Mouse (Mus musculus) erythroblast, embryonic 14.5 days (primary cell): ENCODE results near the gene Vps72. TPM values are rescaled to one million over a fixed set of nuclear protein-coding genes. Genes with fewer than 3 reads are reported as not detected.

ENCODE experiments used
- H3K27me3 ChIP-seq: 2 replicates; pipeline ENCODE4 v1.6.1; 2012; ENCODE audit warnings: inconsistent platforms; ENCODE audit not compliant: control insufficient read depth
- H3K36me3 ChIP-seq: 2 replicates; pipeline ENCODE4 v1.6.1; 2012; ENCODE audit warnings: mild to moderate bottlenecking, inconsistent platforms; ENCODE audit not compliant: control insufficient read depth
- H3K4me1 ChIP-seq: 2 replicates; pipeline ENCODE4 v1.6.1; 2012; ENCODE audit warnings: inconsistent platforms; ENCODE audit not compliant: control insufficient read depth
- H3K4me3 ChIP-seq: replicated peaks from 2 replicates; pipeline ENCODE3; 2012; ENCODE audit warnings: moderate library complexity, mild to moderate bottlenecking, inconsistent platforms
- H3K9me3 ChIP-seq: 2 replicates; pipeline ENCODE4 v1.6.1; 2012; ENCODE audit warnings: low read length, inconsistent platforms, mixed read lengths; ENCODE audit not compliant: control insufficient read depth
- GATA1 ChIP-seq: IDR thresholded peaks from 2 replicates; pipeline ENCODE4 v1.6.1; 2012; ENCODE audit warnings: low read length, inconsistent platforms, mixed read lengths
- TAL1 ChIP-seq: IDR thresholded peaks from 3 replicates; pipeline ENCODE4 v1.6.1; 2012; ENCODE audit warnings: low read length, inconsistent platforms, mixed read lengths
- polyA plus RNA-seq: library from polyadenylated mRNA; stranded (reverse); fragments of >175 nt; gene quantifications from 2 replicates; pipeline ENCODE4 v1.2.3, GENCODE M21; 2012

Gene Vps72
- polyA plus RNA-seq, result 16.8 and 18.2 TPM in 2 replicates

- peaks cover 50% of the 10 kb centered on the region for H3K4me1 ChIP-seq
- H3K36me3 ChIP-seq, result peaks cover 20% of the 10 kb centered on the region
- H3K27me3 ChIP-seq, result no peaks in the 10 kb centered on the region
- H3K4me3 ChIP-seq, result peak within 1 kb of the TSS; percentile 94
- no peaks in the 10 kb centered on the region for H3K9me3 ChIP-seq
- TF ChIP-seq TAL1, result no peak
- no peak for TF ChIP-seq GATA1
These were observed at the start of gene Vps72 for GRCm38 (mm10) chr3:95110911-95111726. Gene Vps72, plus strand, starts transcription at chr3:95111022.

DNA sequence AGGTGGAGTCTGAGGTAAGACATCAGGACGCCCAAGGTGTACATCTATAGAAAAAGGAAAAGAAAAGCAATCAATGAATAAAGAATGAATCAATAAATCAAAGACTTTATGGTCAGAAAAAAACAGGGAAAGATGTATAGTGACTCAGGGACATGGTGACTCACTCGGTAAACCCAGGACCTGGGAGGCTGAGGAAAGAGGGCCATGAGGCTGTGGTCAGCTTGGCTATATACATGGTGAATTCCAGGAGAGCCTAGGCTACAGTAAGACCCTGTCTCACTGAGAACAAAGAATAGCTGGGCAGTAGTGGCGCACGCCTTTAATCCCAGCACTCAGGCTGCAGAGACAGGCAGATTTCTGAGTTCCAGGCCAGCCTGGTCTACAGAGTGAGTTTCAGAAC, 47.1 kb upstream of the Vps72 start:
- Histone ChIP-seq H3K9me3 (no peaks in the 10 kb centered on the region), H3K27me3 (no peaks in the 10 kb centered on the region), H3K4me3 (no peak overlapping the region), H3K4me1 (no peaks in the 10 kb centered on the region; the same call in 1 of the 2 replicates), H3K36me3 (peaks cover 98% of the 10 kb centered on the region)
- TF ChIP-seq GATA1, result no peak
- no peak for TF ChIP-seq TAL1

DNA sequence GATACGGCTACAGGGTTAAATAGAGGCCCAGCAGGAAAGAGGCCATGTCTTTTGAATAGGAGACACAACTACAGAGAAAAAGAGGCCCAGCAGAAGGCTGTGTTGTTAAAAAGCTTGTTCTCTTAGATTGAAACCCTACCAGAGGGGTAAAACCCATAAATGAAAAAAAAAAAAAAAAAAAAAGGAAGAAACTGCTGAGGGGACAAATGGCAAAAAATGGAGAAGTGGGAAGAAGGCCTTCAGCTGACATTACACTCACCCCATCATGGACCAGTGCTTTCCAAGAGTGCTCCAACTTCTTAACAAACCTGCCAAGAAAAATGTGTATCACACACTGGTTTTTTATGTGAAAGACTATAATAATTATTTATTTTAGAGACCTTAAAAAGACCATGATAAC, 45.3 kb upstream of the Vps72 start:
- H3K4me3 ChIP-seq, result no peak overlapping the region
- no peaks in the 10 kb centered on the region for H3K27me3 ChIP-seq
- TF ChIP-seq GATA1 (no peak), TAL1 (no peak)
- no peaks in the 10 kb centered on the region; the same call in 1 of the 2 replicates for H3K4me1 ChIP-seq
- H3K36me3 ChIP-seq, result peaks cover 98% of the 10 kb centered on the region
- no peaks in the 10 kb centered on the region for H3K9me3 ChIP-seq

- TF ChIP-seq TAL1 (no peak), GATA1 (no peak)
- no peaks in the 10 kb centered on the region for H3K9me3 ChIP-seq
- H3K4me1 ChIP-seq, result no peaks in the 10 kb centered on the region; the same call in 1 of the 2 replicates
- H3K4me3 ChIP-seq, result no peak overlapping the region
- H3K27me3 ChIP-seq, result no peaks in the 10 kb centered on the region
- H3K36me3 ChIP-seq, result peaks cover 98% of the 10 kb centered on the region
These were observed 44.7 kb upstream of the Vps72 start for GRCm38 (mm10) chr3:95066095-95066494.

DNA sequence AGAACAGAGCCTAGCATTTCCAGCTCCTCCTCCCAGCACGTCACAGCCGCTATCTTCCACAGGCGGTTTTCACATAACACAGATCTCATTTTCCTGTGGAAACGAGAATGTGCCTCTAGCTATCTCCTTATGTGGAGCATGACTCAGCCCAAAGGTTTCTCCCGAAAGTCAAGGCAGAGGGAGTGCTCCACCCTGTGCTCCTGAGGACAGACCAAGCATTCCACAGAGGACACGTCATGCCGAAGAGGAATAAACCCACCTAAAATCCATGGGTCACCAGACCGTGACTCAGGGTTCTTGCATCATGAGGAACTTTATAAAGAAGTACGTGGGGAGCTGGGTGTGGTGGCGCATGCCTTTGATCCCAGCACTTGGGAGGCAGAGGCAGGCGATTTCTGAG, 44.3 kb upstream of the Vps72 start:
- H3K4me1 ChIP-seq, result no peaks in the 10 kb centered on the region; the same call in 1 of the 2 replicates
- peaks cover 98% of the 10 kb centered on the region for H3K36me3 ChIP-seq
- no peak for TF ChIP-seq TAL1
- no peak for TF ChIP-seq GATA1
- no peaks in the 10 kb centered on the region for H3K9me3 ChIP-seq
- no peaks in the 10 kb centered on the region for H3K27me3 ChIP-seq
- H3K4me3 ChIP-seq, result no peak overlapping the region

- H3K4me3 ChIP-seq, result no peak overlapping the region
- H3K27me3 ChIP-seq, result no peaks in the 10 kb centered on the region
- no peaks in the 10 kb centered on the region for H3K9me3 ChIP-seq
- H3K4me1 ChIP-seq, result no peaks in the 10 kb centered on the region; the same call in 1 of the 2 replicates
- no peak for TF ChIP-seq TAL1
- no peak for TF ChIP-seq GATA1
- peaks cover 93% of the 10 kb centered on the region for H3K36me3 ChIP-seq
These were observed 39.2 kb upstream of the Vps72 start for GRCm38 (mm10) chr3:95071606-95072005.

DNA sequence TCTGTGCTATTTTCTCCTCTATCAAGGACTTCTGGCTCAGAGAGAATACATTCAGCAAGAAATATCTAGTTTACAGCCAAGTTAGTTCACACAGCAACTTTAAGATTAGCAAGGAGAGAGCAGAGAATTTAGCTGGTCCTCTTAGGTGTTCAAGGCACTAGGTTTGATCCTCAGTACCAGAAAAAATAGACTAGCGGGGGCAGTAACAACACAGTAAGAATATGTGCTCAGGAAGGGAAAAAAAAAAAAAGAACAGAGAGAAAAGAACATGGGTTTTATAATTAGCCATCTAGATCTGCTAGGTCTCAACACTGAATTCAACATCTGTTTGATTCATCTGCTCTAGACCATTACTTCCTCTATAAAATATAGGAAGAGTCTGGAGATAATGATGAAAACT, 22.8 kb upstream of the Vps72 start:
- Histone ChIP-seq H3K4me3 (no peak overlapping the region), H3K27me3 (no peaks in the 10 kb centered on the region), H3K4me1 (no peaks in the 10 kb centered on the region), H3K36me3 (peaks cover 47% of the 10 kb centered on the region), H3K9me3 (no peaks in the 10 kb centered on the region)
- TF ChIP-seq TAL1, result no peak
- no peak for TF ChIP-seq GATA1

GRCm38 (mm10) chr3:95100854-95101253, 10.0 kb upstream of the Vps72 start:
- TF ChIP-seq TAL1 (no peak), GATA1 (no peak)
- H3K4me3 ChIP-seq, result no peak overlapping the region
- H3K36me3 ChIP-seq, result peaks cover 71% of the 10 kb centered on the region
- H3K27me3 ChIP-seq, result no peaks in the 10 kb centered on the region
- H3K9me3 ChIP-seq, result no peaks in the 10 kb centered on the region
- H3K4me1 ChIP-seq, result peaks cover 43% of the 10 kb centered on the region

DNA sequence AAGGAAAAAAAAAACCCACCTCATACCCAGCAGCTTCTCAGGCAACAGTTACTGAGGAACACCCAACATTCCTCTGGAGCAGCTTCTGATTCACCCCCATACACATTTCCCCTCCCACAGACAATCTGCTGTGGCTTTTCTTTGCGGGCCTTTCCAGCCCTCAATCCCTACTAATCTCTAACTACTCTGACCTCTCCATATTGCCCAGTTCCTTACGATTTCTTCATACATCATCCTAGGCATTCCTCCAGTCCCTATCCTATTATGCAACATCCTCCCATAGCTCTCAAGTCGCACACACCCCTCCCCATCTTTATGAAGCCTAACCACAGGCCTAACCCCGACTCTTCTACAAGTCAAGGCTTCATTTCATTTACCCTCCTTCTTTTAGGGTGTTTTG, 5.7 kb upstream of the Vps72 start:
- no peaks in the 10 kb centered on the region for H3K9me3 ChIP-seq
- H3K36me3 ChIP-seq, result peaks cover 33% of the 10 kb centered on the region
- H3K4me3 ChIP-seq, result peak overlapping the region; percentile 87
- peaks cover 67% of the 10 kb centered on the region for H3K4me1 ChIP-seq
- TF ChIP-seq GATA1, result no peak
- TF ChIP-seq TAL1, result no peak
- no peaks in the 10 kb centered on the region for H3K27me3 ChIP-seq
